Mouse (Mus musculus) CD4-positive, CD25-positive, alpha-beta regulatory T cell, adult 4 months (primary cell): ENCODE results near the gene Arrdc5. TPM values are rescaled to one million over a fixed set of nuclear protein-coding genes. Genes with fewer than 3 reads are reported as not detected.

Source experiments
- ATAC-seq: one replicate; pipeline ENCODE4 v1.8.0; 2017
- polyA plus RNA-seq, 2 experiments: library from polyadenylated mRNA; unstranded; fragments of 100-300 nt; shearing (Covaris generic); gene quantifications; one replicate each; pipeline ENCODE4 v1.2.1; 2017

The Arrdc5 gene
- polyA plus RNA-seq, 2 experiments from 2014 or later = not detected

- peak; percentile 12 for ATAC-seq
Measured at GRCm38 (mm10) chr17:56303160-56303846, 3.2 kb upstream of the Arrdc5 start, which contains the start of gene Uhrf1. Uhrf1 (plus strand) TSS chr17:56303321.

GRCm38 (mm10) chr17:56302363-56302996 lies 2.4 kb upstream of the Arrdc5 start:
- no peak for ATAC-seq

- ATAC-seq = no peak
Measured at GRCm38 (mm10) chr17:56298238-56298637, 1.8 kb downstream of the Arrdc5 start.

- no peak for ATAC-seq
Measured at GRCm38 (mm10) chr17:56296201-56296600, 3.9 kb downstream of the Arrdc5 start.

- ATAC-seq = no peak
Measured at GRCm38 (mm10) chr17:56294241-56294640, 5.8 kb downstream of the Arrdc5 start.

GRCm38 (mm10) chr17:56293291-56293690 lies 6.8 kb downstream of the Arrdc5 start:
- no peak for ATAC-seq

GRCm38 (mm10) chr17:56292531-56293222 lies 7.4 kb downstream of the Arrdc5 start, which contains the start of gene Plin3:
Plin3 (minus strand) TSS chr17:56292873.
- no peak for ATAC-seq

- no peak for ATAC-seq
Measured at GRCm38 (mm10) chr17:56291826-56292475, 8.1 kb downstream of the Arrdc5 start.

- peak; percentile 90 for ATAC-seq
Measured at GRCm38 (mm10) chr17:56291171-56291511, 8.9 kb downstream of the Arrdc5 start.

- peak; percentile 74 for ATAC-seq
Measured at GRCm38 (mm10) chr17:56290388-56291170, 9.5 kb downstream of the Arrdc5 start.

GRCm38 (mm10) chr17:56289371-56290331 lies 10.4 kb downstream of the Arrdc5 start:
- ATAC-seq = peak; percentile 17

GRCm38 (mm10) chr17:56288866-56289265 lies 11.2 kb downstream of the Arrdc5 start:
- ATAC-seq = no peak

- no peak for ATAC-seq
Measured at GRCm38 (mm10) chr17:56287830-56288229, 12.3 kb downstream of the Arrdc5 start.

GRCm38 (mm10) chr17:56285995-56286394 lies 14.1 kb downstream of the Arrdc5 start:
- no peak for ATAC-seq

GRCm38 (mm10) chr17:56283316-56283715 lies 16.8 kb downstream of the Arrdc5 start:
- no peak for ATAC-seq

GRCm38 (mm10) chr17:56282802-56283201 lies 17.3 kb downstream of the Arrdc5 start:
- ATAC-seq = no peak

- ATAC-seq = no peak
Measured at GRCm38 (mm10) chr17:56281193-56281592, 18.9 kb downstream of the Arrdc5 start.

GRCm38 (mm10) chr17:56279481-56280155 lies 20.5 kb downstream of the Arrdc5 start:
- ATAC-seq = no peak

- no peak for ATAC-seq
Measured at GRCm38 (mm10) chr17:56278340-56278739, 21.7 kb downstream of the Arrdc5 start.

- no peak for ATAC-seq
Measured at GRCm38 (mm10) chr17:56277567-56277893, 22.6 kb downstream of the Arrdc5 start.
